Mouse (Mus musculus) kidney, postnatal 0 days (tissue): Measurements from ENCODE around the gene Isyna1. TPM values are rescaled to one million over a fixed set of nuclear protein-coding genes. Genes with fewer than 3 reads are reported as not detected.

ENCODE experiments used
- ATAC-seq: fragments of 200-750 bp; cut with Nextera tagmentation; replicated peaks from 2 replicates; pipeline ENCODE4 v1.8.0; 2017; ENCODE audit warnings: low read depth, moderate number of reproducible peaks, moderate TSS enrichment, moderate library complexity; ENCODE audit not compliant: low FRiP score
- DNase-seq: peaks from one replicate; pipeline ENCODE4 v3.0.0-alpha.2; 2016; ENCODE audit warnings: low spot score
- H3K27ac ChIP-seq: fragments of 300-500 bp; sonication (generic); 2 replicates; pipeline ENCODE4 v1.5.1; 2014; ENCODE audit warnings: mild to moderate bottlenecking
- H3K27me3 ChIP-seq: fragments of 300-500 bp; sonication (generic); 2 replicates; pipeline ENCODE4 v1.6.1; 2014; ENCODE audit warnings: low read length, mixed read lengths; ENCODE audit not compliant: insufficient read depth
- H3K36me3 ChIP-seq: fragments of 300-500 bp; sonication (generic); 2 replicates; pipeline ENCODE4 v1.6.1; 2014; ENCODE audit warnings: low read length, mixed read lengths; ENCODE audit not compliant: insufficient read depth
- H3K4me1 ChIP-seq: fragments of 300-500 bp; sonication (generic); replicated peaks from 2 replicates; pipeline ENCODE4 v1.6.1; 2014; ENCODE audit warnings: antibody characterized with exemption, low read length, mixed read lengths; ENCODE audit not compliant: insufficient read depth
- H3K4me2 ChIP-seq: fragments of 300-500 bp; sonication (generic); 2 replicates; pipeline ENCODE4 v1.6.1; 2014; ENCODE audit warnings: mild to moderate bottlenecking, low read length, moderate library complexity, mixed read lengths
- H3K4me3 ChIP-seq: fragments of 300-500 bp; sonication (generic); replicated peaks from 2 replicates; pipeline ENCODE4 v1.5.1; 2014; ENCODE audit warnings: low read depth, low read length
- H3K9ac ChIP-seq: fragments of 300-500 bp; sonication (generic); 2 replicates; pipeline ENCODE4 v1.6.1; 2014; ENCODE audit warnings: low read depth, low read length
- H3K9me3 ChIP-seq: fragments of 300-500 bp; sonication (generic); replicated peaks from 2 replicates; pipeline ENCODE4 v1.6.1; 2016; ENCODE audit warnings: low read length, inconsistent platforms, mixed read lengths
- CTCF ChIP-seq: IDR thresholded peaks from 2 replicates; pipeline ENCODE4 v1.5.1; 2016; ENCODE audit warnings: antibody characterized with exemption, low read depth, mild to moderate bottlenecking, moderate library complexity
- WGBS: fragments of 180-500 bp; shearing (Covaris S2); extraction: QIAGEN DNeasy Blood & Tissue Kit; methylation state at CpG from one replicate; pipeline ENCODE4 v1.1.7; 2014; 5-methylcytosine and 5-hydroxymethylcytosine counted together
- polyA plus RNA-seq: library from polyadenylated mRNA; unstranded; fragments of >200 nt; fragmentation: Nextera tagmentation; extraction: Ambion mirVana; gene quantifications from 2 replicates; pipeline ENCODE4 v1.2.1, GENCODE M21; 2015

The Isyna1 gene
- polyA plus RNA-seq, result 166 and 169 TPM in 2 replicates

DNA sequence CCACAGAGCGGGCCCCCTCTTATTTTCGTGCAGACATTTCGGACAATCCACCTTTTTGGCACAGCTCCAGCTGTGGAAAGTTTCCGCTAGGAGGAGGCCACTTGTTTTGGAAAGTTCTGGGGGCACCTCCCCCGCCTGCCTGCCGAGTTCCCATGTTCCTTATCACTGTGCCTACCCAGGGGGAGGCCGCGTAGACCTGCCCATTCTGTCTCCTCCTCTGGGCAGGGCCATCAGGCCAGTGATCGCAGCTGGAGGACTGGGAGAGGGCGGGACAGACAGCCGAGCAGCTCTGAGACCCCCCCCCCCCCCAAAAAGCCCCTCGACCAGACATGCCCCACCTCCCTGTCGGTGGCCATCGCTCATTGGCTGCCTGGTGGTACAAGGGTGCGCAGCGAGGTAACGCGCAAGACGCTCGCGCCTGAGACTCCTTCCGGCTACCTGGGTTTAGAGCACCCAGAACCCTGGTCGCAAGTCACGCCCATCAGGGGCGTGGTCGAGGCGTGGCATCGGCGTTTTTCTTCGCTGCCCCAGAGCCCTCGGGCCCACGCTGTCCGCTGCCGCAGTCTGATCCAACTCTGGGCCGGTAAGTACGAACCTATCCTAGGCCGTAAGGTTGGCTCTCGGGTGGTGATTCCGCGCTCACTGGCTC, at the start of gene Isyna1:
TSS of gene Isyna1 (plus strand) at position 413 of the 649 bp plus-strand sequence.
- Histone ChIP-seq H3K27ac (peak within 1 kb of the TSS; percentile 84), H3K4me3 (peak within 1 kb of the TSS; percentile 53), H3K27me3 (no peaks in the 10 kb centered on the region), H3K4me1 (peaks cover 36% of the 10 kb centered on the region), H3K4me2 (peak within 1 kb of the TSS; percentile 92), H3K9ac (peak within 1 kb of the TSS; percentile 58), H3K9me3 (no peaks in the 10 kb centered on the region), H3K36me3 (peaks cover 9% of the 10 kb centered on the region)
- TF ChIP-seq CTCF, result peak; percentile 6; the same call in 1 of the 2 replicates
- ATAC-seq (peak; percentile 84), DNase-seq (peak; percentile 95)
- under 1% methylated on average over 40 of the region's 40 CpGs for WGBS

DNA sequence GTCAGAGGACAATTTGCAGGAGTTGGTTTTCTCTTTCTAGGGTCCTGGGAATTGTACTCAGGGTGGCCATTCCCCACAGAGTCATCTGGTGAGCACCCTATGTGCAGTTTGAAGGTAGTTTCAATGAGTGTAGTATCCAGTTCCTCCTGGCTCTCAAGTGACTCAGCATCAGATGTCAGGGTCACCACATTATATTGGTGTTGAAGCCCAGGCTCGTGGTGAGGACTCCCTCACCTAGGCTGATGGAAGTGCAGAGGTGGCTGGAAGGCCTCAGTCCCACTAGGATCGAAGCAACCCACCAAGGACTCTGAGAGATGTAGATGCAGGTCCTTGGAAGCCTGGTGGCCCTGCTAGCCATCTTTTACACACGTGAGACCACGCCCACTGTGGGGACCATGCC, 47.8 kb upstream of the Isyna1 start:
- H3K9ac ChIP-seq, result no peak overlapping the region
- ATAC-seq, result no peak
- no peaks in the 10 kb centered on the region for H3K36me3 ChIP-seq
- no peak overlapping the region for H3K4me3 ChIP-seq
- H3K4me1 ChIP-seq, result 0 out of 2 replicates have a peak, but pooled peaks cover 9% of the 10 kb centered on the region
- no peaks in the 10 kb centered on the region for H3K27me3 ChIP-seq
- no peak for DNase-seq
- no peak for TF ChIP-seq CTCF
- H3K27ac ChIP-seq, result no peak overlapping the region
- no peaks in the 10 kb centered on the region for H3K9me3 ChIP-seq
- no peak overlapping the region for H3K4me2 ChIP-seq
- 77% methylated on average over 4 of the region's 4 CpGs for WGBS

DNA sequence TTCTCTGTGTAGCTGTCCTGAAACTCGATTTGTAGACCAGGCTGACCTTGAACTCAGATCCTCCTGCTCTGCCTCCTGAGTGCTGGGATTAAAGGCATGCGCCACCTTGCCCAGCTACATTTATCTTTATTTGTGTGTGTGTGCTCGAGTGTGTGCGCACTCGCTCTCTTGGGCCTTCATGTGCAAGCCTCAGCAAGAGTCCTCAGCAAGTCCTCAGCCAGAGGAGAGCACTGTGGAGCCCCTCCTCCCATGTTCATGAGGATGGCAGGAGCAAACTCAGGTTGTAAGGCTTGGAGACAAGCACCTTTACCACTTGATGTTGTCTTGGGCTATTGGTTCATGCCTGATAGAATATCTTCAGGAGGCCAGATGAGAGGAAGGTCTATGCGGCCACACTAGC, 46.4 kb upstream of the Isyna1 start:
- DNase-seq (no peak), ATAC-seq (no peak)
- Histone ChIP-seq H3K27ac (no peak overlapping the region), H3K4me2 (no peak overlapping the region), H3K27me3 (no peaks in the 10 kb centered on the region), H3K4me3 (no peak overlapping the region), H3K9ac (no peak overlapping the region), H3K9me3 (no peaks in the 10 kb centered on the region), H3K36me3 (no peaks in the 10 kb centered on the region), H3K4me1 (0 out of 2 replicates have a peak, but pooled peaks cover 7% of the 10 kb centered on the region)
- WGBS, result 85% methylated on average over 6 of the region's 6 CpGs
- no peak for TF ChIP-seq CTCF

DNA sequence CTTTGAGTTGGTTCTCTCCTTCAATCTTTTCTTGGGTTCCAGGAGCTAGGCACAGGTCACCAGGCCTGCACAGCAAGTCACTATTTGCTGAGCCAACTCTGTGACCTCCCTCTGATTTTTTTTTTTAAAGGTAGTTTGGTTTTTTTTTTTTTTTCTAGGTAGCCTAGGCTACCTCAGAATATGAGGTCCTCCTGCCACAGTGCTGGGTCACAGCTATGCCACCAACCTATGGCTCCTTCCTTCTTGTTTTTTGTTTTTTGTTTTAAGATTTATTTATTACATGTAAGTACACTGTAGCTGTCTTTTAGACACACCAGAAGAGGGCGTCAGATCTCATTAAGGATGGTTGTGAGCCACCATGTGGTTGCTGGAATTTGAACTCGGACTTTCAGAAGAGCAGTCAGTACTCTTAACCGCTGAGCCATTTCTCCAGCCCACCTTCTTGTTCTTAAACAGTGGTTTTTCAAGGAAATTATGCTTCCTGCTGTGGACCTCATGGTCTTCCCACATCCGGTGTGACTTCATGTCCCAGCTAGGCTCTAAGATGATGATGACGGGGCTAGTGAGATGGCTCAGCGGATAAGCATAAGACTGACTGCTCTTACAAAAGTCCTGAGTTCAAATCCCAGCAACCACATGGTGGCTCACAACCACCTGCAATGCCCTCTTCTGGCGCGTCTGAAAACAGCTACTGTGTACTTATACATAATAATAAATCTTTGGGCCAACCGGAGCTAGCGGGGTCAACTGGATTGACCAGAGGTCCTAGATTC, 44.6 kb upstream of the Isyna1 start:
- no peak for DNase-seq
- Histone ChIP-seq H3K4me2 (no peak overlapping the region), H3K9me3 (no peaks in the 10 kb centered on the region), H3K27ac (no peak overlapping the region), H3K27me3 (no peaks in the 10 kb centered on the region), H3K4me1 (peaks cover 18% of the 10 kb centered on the region; the same call in 1 of the 2 replicates), H3K36me3 (no peaks in the 10 kb centered on the region), H3K9ac (no peak overlapping the region), H3K4me3 (no peak overlapping the region)
- ATAC-seq, result no peak
- WGBS, result 88% methylated on average over 10 of the region's 10 CpGs
- 0 out of 2 replicates have a peak, but pooled peaks have one; percentile 29 for TF ChIP-seq CTCF

DNA sequence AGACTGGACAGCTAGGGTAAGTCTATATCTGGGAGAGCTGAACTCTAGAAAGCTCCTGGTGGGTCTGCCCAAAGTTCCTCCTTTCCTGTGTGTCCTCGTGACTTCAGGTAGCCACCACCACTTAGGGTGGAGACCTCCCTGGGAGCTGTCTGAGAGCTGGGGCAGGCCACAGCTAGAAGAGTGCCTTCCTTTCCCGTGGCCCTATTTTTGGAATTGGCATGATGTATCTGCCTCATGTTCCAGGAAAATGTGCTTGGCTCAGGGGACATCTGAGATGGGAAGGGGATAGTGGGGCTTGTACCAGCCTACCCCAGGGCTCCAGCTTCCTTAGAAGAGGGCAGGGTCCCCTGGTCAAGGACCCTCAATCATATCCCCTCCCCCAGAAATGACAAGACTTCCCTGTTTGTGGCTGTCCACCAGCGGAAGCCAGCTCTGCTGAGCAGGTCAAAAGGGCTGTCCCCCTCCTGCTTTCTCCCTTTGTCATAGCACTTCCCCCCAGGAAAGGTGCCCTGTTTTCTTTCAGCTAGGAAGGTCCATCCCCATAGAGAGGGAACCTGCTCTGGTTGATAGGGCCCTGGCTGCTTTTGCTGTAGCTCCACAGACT, 42.5 kb upstream of the Isyna1 start:
- DNase-seq (no peak), ATAC-seq (no peak)
- no peak for TF ChIP-seq CTCF
- Histone ChIP-seq H3K9me3 (no peaks in the 10 kb centered on the region), H3K4me3 (no peak overlapping the region), H3K4me2 (no peak overlapping the region), H3K27ac (no peak overlapping the region), H3K27me3 (no peaks in the 10 kb centered on the region), H3K9ac (no peak overlapping the region), H3K4me1 (peaks cover 18% of the 10 kb centered on the region; the same call in 1 of the 2 replicates), H3K36me3 (no peaks in the 10 kb centered on the region)
- 53% methylated on average over 3 of the region's 3 CpGs for WGBS

DNA sequence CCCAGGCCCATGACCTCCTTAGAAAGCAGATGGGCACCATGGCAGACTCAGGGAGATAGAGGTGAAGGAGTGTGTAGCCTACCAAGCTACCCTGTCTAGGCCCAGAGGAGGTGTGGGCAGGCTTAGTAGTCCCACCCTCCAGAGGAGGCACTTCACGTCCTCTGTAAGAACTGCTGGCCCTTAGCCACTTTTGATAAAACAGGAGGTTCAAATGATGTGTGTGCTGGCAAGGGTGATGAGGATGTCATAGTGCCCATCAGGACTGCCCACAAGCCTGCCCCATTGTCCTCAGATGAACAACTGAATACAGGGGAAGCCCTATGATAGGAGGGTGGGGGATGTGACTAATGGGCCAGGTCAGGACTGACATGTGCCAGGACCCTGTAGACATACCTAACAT, 41.3 kb upstream of the Isyna1 start:
- Histone ChIP-seq H3K27me3 (no peaks in the 10 kb centered on the region), H3K27ac (no peak overlapping the region), H3K9ac (no peak overlapping the region), H3K36me3 (no peaks in the 10 kb centered on the region), H3K4me2 (no peak overlapping the region), H3K4me1 (peaks cover 18% of the 10 kb centered on the region; the same call in 1 of the 2 replicates), H3K9me3 (no peaks in the 10 kb centered on the region), H3K4me3 (no peak overlapping the region)
- TF ChIP-seq CTCF, result no peak
- DNase-seq, result no peak
- ATAC-seq, result no peak
- WGBS, result 34% methylated on average over 1 of the region's 1 CpGs
